Mouse (Mus musculus): ENCODE measurements around the gene Tchp. TPM values are rescaled to one million over a fixed set of nuclear protein-coding genes. Genes with fewer than 3 reads are reported as not detected.

Tchp gene
- total RNA-seq, 2 experiments from 2014 or later = 11.6 to 13.6 TPM

DNA sequence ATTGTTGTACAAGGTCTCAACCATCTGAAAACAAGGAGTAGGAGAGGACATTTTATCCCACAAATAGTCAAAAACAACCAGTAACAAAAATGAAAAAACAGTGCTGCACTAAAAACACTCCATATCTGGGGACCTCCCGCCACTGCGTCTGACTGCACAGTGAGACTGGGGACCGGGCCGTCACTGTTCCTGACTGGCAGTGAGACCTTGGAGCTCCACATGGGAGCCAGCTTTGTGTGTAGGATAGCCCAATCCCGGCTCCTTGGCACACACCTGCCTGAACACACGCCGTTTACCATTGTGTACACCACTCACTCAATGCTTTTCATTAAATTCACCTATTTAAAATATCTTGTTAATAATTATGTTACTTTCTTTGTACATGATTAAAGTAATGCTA lies 59.6 kb downstream of the Tchp start:
- intact Hi-C loops (cut with DNase I) = no loop called here
- no peak for DNase-seq (ENCODE audit: low spot score in 2 of 2)

DNA sequence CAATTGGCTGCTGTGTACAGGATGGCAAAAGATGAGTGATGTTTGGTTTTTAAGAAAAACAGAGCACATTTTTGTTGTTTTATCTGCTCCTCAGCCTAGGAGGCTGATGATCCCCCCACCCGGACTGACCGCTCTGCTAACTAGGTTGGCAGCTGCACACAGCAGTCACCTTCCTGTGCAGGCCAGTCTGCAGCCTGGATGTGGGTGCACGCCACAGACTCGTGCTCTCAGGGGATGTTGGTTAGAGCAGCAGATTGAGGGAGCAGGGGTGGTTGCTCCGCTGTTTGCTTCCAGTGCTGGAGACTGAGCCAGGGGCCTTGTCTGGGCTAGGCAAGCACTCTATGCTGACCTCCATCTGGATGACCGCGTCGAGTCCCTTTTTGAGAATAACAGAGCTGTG lies 62.2 kb downstream of the Tchp start:
- intact Hi-C loops (cut with DNase I) = loop anchor here (5.0 kb wide), 1 partner anchor 202 kb away; the partner anchor contains the start of gene Fam222a
- no peak for DNase-seq (ENCODE audit: low spot score in 2 of 2)

DNA sequence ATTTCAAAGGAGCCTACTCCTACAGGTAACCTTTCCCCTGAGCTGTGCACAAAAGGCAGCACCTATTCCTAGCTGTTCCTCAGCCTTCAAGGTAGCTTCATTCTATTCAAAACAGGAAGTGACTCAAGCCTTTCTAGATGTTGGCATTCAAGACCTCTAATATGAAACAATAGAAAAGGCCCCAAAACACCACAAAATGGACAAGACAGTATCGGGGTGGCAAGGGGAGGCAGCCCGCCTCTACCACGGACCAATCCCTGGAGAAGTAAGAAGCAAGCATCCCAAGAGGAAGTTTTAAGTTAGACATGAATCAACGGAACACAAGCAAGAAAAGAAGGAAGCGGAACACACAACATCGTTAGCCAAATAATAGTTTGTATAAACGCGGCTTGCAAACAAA lies 64.2 kb downstream of the Tchp start:
- no peak for DNase-seq (ENCODE audit: low spot score in 2 of 2)
- intact Hi-C loops (cut with DNase I) = loop anchor here (5.0 kb wide), 1 partner anchor 204 kb away; the partner anchor contains the start of gene Fam222a

Small RNA genes within 50 kb of the gene (microRNA-seq; reads per million reads assigned to microRNA genes)
- gene Mir7028 = 1.3 to 1.5 reads per million in 2 experiments

Other genes starting within 250 kb of the Tchp start
- 10 to 100 TPM in 1 of 2 experiments, 1 to 10 TPM in 1; 6.8 to 12.8 TPM for gene Fam222a, start 139.7 kb upstream of the Tchp start, total RNA-seq (2021)
- gene Trpv4, start 49.3 kb upstream of the Tchp start, total RNA-seq (2021) = 1 to 10 TPM; 1.9 to 2.2 TPM
- gene Gltp, start 16.8 kb upstream of the Tchp start, total RNA-seq (2021) = 10 to 100 TPM; 24.6 to 28.3 TPM
- 10 to 100 TPM; 30.6 to 34.9 TPM for gene Ankrd13a, start 66.9 kb downstream of the Tchp start, total RNA-seq (2021)
- gene Git2, start 67.8 kb downstream of the Tchp start, total RNA-seq (2021) = 10 to 100 TPM; 38.1 to 47.0 TPM
- 100 to 1,000 TPM; 162 to 177 TPM for gene 1500011B03Rik, start 115.7 kb downstream of the Tchp start, total RNA-seq (2021)
- gene 4930519G04Rik, start 145.9 kb downstream of the Tchp start, total RNA-seq (2021) = not detected
- under 1 TPM; 0.85 to 0.87 TPM for gene Gm9936, start 150.9 kb downstream of the Tchp start, total RNA-seq (2021)
- 1 to 10 TPM; 1.1 to 2.6 TPM for gene Oasl2, start 189.2 kb downstream of the Tchp start, total RNA-seq (2021)
- gene Oasl1, start 215.5 kb downstream of the Tchp start, total RNA-seq (2021) = under 1 TPM in 1 of 2 experiments, not detected in 1; 0.50 TPM
- 100 to 1,000 TPM; 201 to 203 TPM for gene 2210016L21Rik, start 234.4 kb downstream of the Tchp start, total RNA-seq (2021)